Mouse (Mus musculus): ENCODE data around the gene Ing3.

GRCm38 (mm10) chr6:21988296-21988695 lies 38.9 kb downstream of the Ing3 start:
- TF ChIP-seq POLR2A (IDR thresholded peaks at IDR 0.05; ENCODE audit: insufficient read length, low read depth) (no peak), POLR2AphosphoS2 (IDR thresholded peaks at IDR 0.05; ENCODE audit: insufficient read length, low read depth) (no peak)
